Mouse (Mus musculus) C2C12 (cell line): ENCODE measurements around the gene Uggt1. TPM values are rescaled to one million over a fixed set of nuclear protein-coding genes. Genes with fewer than 3 reads are reported as not detected.

Experiments
- H3K27me3 ChIP-seq: one replicate; pipeline ENCODE4 v1.6.1; 2011; ENCODE audit not compliant: control insufficient read depth, insufficient read depth, insufficient read length
- H3K36me3 ChIP-seq: one replicate; pipeline ENCODE4 v1.6.1; 2011; ENCODE audit not compliant: control insufficient read depth, insufficient read depth
- H3K4me3 ChIP-seq: one replicate; pipeline ENCODE4 v1.5.1; 2011; ENCODE audit warnings: mild to moderate bottlenecking, control low read depth; ENCODE audit not compliant: poor library complexity, insufficient read depth, severe bottlenecking
- H3K79me2 ChIP-seq: one replicate; pipeline ENCODE4 v1.6.1; 2011; ENCODE audit not compliant: control insufficient read depth, insufficient read depth
- H3K79me3 ChIP-seq: one replicate; pipeline ENCODE4 v1.6.1; 2011; ENCODE audit warnings: low read depth, control low read depth
- H3ac ChIP-seq: one replicate; pipeline ENCODE3; 2011; ENCODE audit warnings: low read depth; ENCODE audit not compliant: control insufficient read depth, insufficient read length
- CEBPB ChIP-seq: IDR thresholded peaks from one replicate; pipeline ENCODE4 v1.6.1; 2011; ENCODE audit warnings: low read depth, mild to moderate bottlenecking, control low read depth, moderate library complexity
- CTCF ChIP-seq: IDR thresholded peaks from one replicate; pipeline ENCODE4 v1.5.1; 2011; ENCODE audit not compliant: control insufficient read depth, insufficient read depth, insufficient read length
- FOSL1 ChIP-seq: IDR thresholded peaks from one replicate; pipeline ENCODE4 v1.8.0; 2011; ENCODE audit warnings: mild to moderate bottlenecking, low read length; ENCODE audit not compliant: poor library complexity, insufficient read depth, severe bottlenecking
- MAX ChIP-seq: IDR thresholded peaks from one replicate; pipeline ENCODE4 v1.6.1; 2011; ENCODE audit warnings: mild to moderate bottlenecking, control low read depth
- MYOD1 ChIP-seq: IDR thresholded peaks from one replicate; pipeline ENCODE4 v1.6.1; 2011; ENCODE audit warnings: low read depth; ENCODE audit not compliant: control insufficient read depth, insufficient read length
- MYOG ChIP-seq: IDR thresholded peaks from one replicate; pipeline ENCODE4 v1.6.1; 2011; ENCODE audit not compliant: control insufficient read depth, insufficient read length; ENCODE audit errors: extremely low read depth
- USF1 ChIP-seq: IDR thresholded peaks from one replicate; pipeline ENCODE4 v1.6.1; 2011; ENCODE audit warnings: low read depth, mild to moderate bottlenecking, control low read depth, moderate library complexity
- polyA plus RNA-seq: library from polyadenylated mRNA; unstranded; fragments of >200 nt; fragmentation: generic; extraction: Trizol; gene quantifications from one replicate; pipeline ENCODE4 v1.2.1, GENCODE M21; 2012; ENCODE audit warnings: missing spikeins

The Uggt1 gene
- polyA plus RNA-seq, 1 experiment: 20.1 TPM

GRCm38 (mm10) chr1:36235057-36235639 lies 9.4 kb downstream of the Uggt1 start:
- no peaks in the 10 kb centered on the region for H3K27me3 ChIP-seq
- H3K79me2 ChIP-seq: peaks cover 55% of the 10 kb centered on the region
- no peak overlapping the region for H3ac ChIP-seq
- H3K4me3 ChIP-seq: no peak overlapping the region
- no peak for TF ChIP-seq MYOD1
- TF ChIP-seq MYOG: no peak
- no peak for TF ChIP-seq MAX
- no peak for TF ChIP-seq USF1
- peaks cover 32% of the 10 kb centered on the region for H3K36me3 ChIP-seq
- H3K79me3 ChIP-seq: peaks cover 44% of the 10 kb centered on the region

GRCm38 (mm10) chr1:36233218-36233617 lies 11.3 kb downstream of the Uggt1 start:
- Histone ChIP-seq H3ac (no peak overlapping the region), H3K27me3 (no peaks in the 10 kb centered on the region), H3K4me3 (no peak overlapping the region), H3K36me3 (peaks cover 43% of the 10 kb centered on the region), H3K79me3 (peaks cover 27% of the 10 kb centered on the region), H3K79me2 (peaks cover 36% of the 10 kb centered on the region)
- TF ChIP-seq MAX (no peak), CTCF (no peak), USF1 (no peak), CEBPB (no peak), FOSL1 (no peak), MYOG (no peak), MYOD1 (no peak)

GRCm38 (mm10) chr1:36230919-36231705 lies 13.4 kb downstream of the Uggt1 start:
- Histone ChIP-seq H3K79me2 (peaks cover 15% of the 10 kb centered on the region), H3ac (no peak overlapping the region), H3K36me3 (peaks cover 54% of the 10 kb centered on the region), H3K4me3 (no peak overlapping the region), H3K27me3 (no peaks in the 10 kb centered on the region), H3K79me3 (peaks cover 11% of the 10 kb centered on the region)
- no peak for TF ChIP-seq MAX
- TF ChIP-seq MYOG: no peak

GRCm38 (mm10) chr1:36228461-36228860 lies 16.1 kb downstream of the Uggt1 start:
- Histone ChIP-seq H3ac (no peak overlapping the region), H3K4me3 (no peak overlapping the region), H3K79me3 (no peaks in the 10 kb centered on the region), H3K27me3 (no peaks in the 10 kb centered on the region), H3K36me3 (peaks cover 65% of the 10 kb centered on the region), H3K79me2 (no peaks in the 10 kb centered on the region)
- TF ChIP-seq CEBPB: no peak
- no peak for TF ChIP-seq MAX
- TF ChIP-seq USF1: no peak
- no peak for TF ChIP-seq MYOG
- no peak for TF ChIP-seq CTCF
- no peak for TF ChIP-seq MYOD1
- no peak for TF ChIP-seq FOSL1

- TF ChIP-seq MAX: no peak
- TF ChIP-seq FOSL1: no peak
- no peak for TF ChIP-seq MYOG
- TF ChIP-seq CTCF: no peak
- no peak for TF ChIP-seq USF1
- no peak for TF ChIP-seq CEBPB
- TF ChIP-seq MYOD1: no peak
- H3K36me3 ChIP-seq: peaks cover 56% of the 10 kb centered on the region
- H3K27me3 ChIP-seq: no peaks in the 10 kb centered on the region
- H3K79me3 ChIP-seq: no peaks in the 10 kb centered on the region
- no peaks in the 10 kb centered on the region for H3K79me2 ChIP-seq
- H3ac ChIP-seq: no peak overlapping the region
- no peak overlapping the region for H3K4me3 ChIP-seq
These were observed 19.9 kb downstream of the Uggt1 start for GRCm38 (mm10) chr1:36224648-36225047.

DNA sequence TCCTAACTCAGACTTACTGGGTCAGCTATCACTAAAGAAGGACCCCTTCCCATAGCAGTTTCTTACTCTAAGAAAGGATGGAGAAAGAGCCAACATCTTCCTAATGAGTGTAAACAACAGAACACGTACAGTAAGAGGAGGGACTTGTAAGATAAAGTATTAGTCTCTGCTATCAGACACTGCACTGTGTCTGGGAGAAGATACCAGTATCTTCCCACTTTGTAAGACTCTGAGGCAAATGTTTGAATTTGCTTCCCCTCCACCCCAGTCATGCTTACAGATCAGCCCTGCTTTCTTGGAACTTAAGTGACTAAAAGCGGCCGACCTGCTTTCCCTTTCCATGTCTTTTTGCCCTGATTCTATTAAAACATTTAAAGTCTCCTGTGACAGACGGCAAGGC lies 30.2 kb downstream of the Uggt1 start:
- H3K4me3 ChIP-seq: no peak overlapping the region
- H3K79me2 ChIP-seq: no peaks in the 10 kb centered on the region
- peaks cover 44% of the 10 kb centered on the region for H3K36me3 ChIP-seq
- H3K27me3 ChIP-seq: no peaks in the 10 kb centered on the region
- no peak for TF ChIP-seq USF1
- no peak for TF ChIP-seq CEBPB
- TF ChIP-seq MAX: no peak
- no peak for TF ChIP-seq MYOD1
- no peak overlapping the region for H3ac ChIP-seq
- H3K79me3 ChIP-seq: no peaks in the 10 kb centered on the region
